Mouse (Mus musculus): ENCODE measurements at regions not wholly inside any gene's neighbourhood (a gene's known extent, or its start where the extent isn't known, plus 50 kb on each side); places are given as distances from the start of the nearest gene placed in this dataset.
A peak's percentile ranks its signal among the peaks of the same experiment; 100 is the strongest.

- Histone ChIP-seq H3K27ac (no peak overlapping the region), H3K4me2 (replicated peaks) (no peak overlapping the region), H3K4me3 (no peak overlapping the region), H3K9me3 (no peaks in the 10 kb centered on the region), H3K36me3 (no peaks in the 10 kb centered on the region), H3K9ac (no peak overlapping the region), H3K4me1 (no peaks in the 10 kb centered on the region), H3K27me3 (no peaks in the 10 kb centered on the region)
- WGBS: 90% methylated on average over 5 of the region's 5 CpGs
- no peak for ATAC-seq (ENCODE audit: low FRiP score, low read depth)
Observed at GRCm38 (mm10) chr11:9739098-9739497, 547.4 kb downstream of the Abca13 start.

GRCm38 (mm10) chr11:9780240-9780901 lies 588.6 kb downstream of the Abca13 start:
- H3K36me3 ChIP-seq: no peaks in the 10 kb centered on the region
- no peaks in the 10 kb centered on the region for H3K27me3 ChIP-seq
- no peak overlapping the region for H3K4me2 ChIP-seq (replicated peaks)
- H3K4me3 ChIP-seq: no peak overlapping the region
- H3K4me1 ChIP-seq: no peaks in the 10 kb centered on the region
- H3K9ac ChIP-seq: no peak overlapping the region
- no peak overlapping the region for H3K27ac ChIP-seq
- 93% methylated on average over 8 of the region's 8 CpGs for WGBS
- ATAC-seq (ENCODE audit: low FRiP score, low read depth): no peak
- no peaks in the 10 kb centered on the region for H3K9me3 ChIP-seq

DNA sequence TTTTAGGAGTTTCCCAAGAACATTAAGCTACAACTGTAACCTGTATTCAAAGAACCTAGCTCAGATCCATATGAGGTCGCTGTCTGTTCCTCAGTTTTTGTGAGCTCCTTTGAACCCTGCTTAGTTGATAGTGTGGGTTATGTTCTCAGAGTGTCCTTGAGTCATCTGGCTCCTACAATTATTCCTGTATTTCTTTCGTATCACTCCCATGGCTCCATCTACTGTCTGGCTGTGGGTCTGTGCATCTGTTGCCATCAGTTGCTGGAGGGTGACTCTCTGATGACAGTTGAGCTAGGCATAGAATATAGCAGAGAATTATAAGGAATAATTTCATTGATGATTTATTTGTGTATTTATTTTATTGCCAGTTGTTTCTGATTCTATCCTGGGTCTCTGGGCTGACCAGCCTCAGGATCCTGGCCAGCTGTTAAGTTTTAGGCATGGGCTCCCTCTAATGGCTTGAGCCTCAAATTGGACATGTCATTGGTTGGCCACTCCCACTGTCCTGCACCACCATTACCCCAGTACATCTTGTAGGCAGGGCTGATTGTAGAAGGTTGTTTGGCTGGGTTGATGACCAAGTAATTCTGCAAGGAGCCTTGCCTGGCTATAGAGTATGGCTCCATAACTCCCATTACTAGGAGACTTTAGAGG lies 601.6 kb downstream of the Abca13 start:
- Histone ChIP-seq H3K36me3 (no peaks in the 10 kb centered on the region), H3K9ac (no peak overlapping the region), H3K27ac (no peak overlapping the region), H3K4me1 (no peaks in the 10 kb centered on the region), H3K9me3 (no peaks in the 10 kb centered on the region), H3K4me2 (replicated peaks) (no peak overlapping the region), H3K4me3 (no peak overlapping the region), H3K27me3 (no peaks in the 10 kb centered on the region)
- 67% methylated on average over 2 of the region's 2 CpGs for WGBS
- no peak for ATAC-seq (ENCODE audit: low FRiP score, low read depth)

- Histone ChIP-seq H3K27ac (no peak overlapping the region), H3K27me3 (no peaks in the 10 kb centered on the region), H3K9me3 (no peaks in the 10 kb centered on the region), H3K4me1 (no peaks in the 10 kb centered on the region), H3K9ac (no peak overlapping the region), H3K4me2 (replicated peaks) (no peak overlapping the region), H3K4me3 (no peak overlapping the region), H3K36me3 (no peaks in the 10 kb centered on the region)
- ATAC-seq (ENCODE audit: low FRiP score, low read depth): peak; percentile 57; the same call in 1 of the 2 replicates
Observed at GRCm38 (mm10) chr11:9839636-9840035, 647.9 kb downstream of the Abca13 start.

DNA sequence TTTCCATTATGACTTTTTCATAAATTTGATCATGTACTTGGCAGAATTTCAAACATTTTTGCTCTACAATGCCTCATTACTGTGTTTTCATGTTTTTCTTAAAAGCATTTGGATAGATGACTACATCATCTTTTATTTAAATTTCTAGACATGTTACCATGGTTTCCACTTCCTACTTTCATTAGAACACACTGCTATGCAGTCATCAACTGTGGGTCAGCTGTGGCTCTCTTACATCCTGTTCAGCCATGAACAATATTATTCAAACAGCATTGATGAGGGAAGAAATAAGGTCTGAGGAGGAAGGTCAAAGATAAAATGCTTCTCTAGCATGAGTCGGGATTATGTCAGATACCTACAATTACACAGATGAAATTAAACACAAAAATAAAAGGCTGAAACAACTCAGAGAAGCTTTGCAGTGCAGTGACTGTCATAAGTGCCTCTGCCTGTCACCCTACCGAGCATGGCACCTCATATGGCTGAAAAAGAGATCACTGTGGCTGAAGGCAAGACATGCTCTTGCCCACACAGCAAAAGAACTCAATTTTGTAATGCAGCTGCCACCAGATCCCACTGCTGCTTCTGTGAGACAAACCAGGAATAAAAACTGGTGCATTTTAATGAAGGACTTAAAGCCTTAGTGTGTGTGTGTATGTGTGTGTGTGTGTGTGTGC lies 676.9 kb downstream of the Abca13 start:
- H3K4me1 ChIP-seq: no peaks in the 10 kb centered on the region
- H3K9me3 ChIP-seq: no peaks in the 10 kb centered on the region
- H3K4me2 ChIP-seq (replicated peaks): no peak overlapping the region
- H3K4me3 ChIP-seq: no peak overlapping the region
- H3K27ac ChIP-seq: no peak overlapping the region
- no peak for ATAC-seq (ENCODE audit: low FRiP score, low read depth)
- WGBS: 75% methylated on average over 2 of the region's 2 CpGs
- no peaks in the 10 kb centered on the region for H3K36me3 ChIP-seq
- H3K27me3 ChIP-seq: no peaks in the 10 kb centered on the region
- no peak overlapping the region for H3K9ac ChIP-seq

Data from limb, embryonic 13.5 days (tissue).